Mouse (Mus musculus) thymus, adult 2 months (tissue): ENCODE measurements around the gene Gigyf2. TPM values are rescaled to one million over a fixed set of nuclear protein-coding genes. Genes with fewer than 3 reads are reported as not detected.

Source experiments
- DNase-seq: peaks from one replicate; pipeline ENCODE4 v3.0.0; 2021
- H3K27ac ChIP-seq: fragments of 200-500 bp; 2 replicates; pipeline ENCODE4 v1.5.1; 2012; ENCODE audit warnings: low read length, control low read depth; ENCODE audit not compliant: control insufficient read depth, insufficient read depth
- H3K27me3 ChIP-seq: fragments of 200-500 bp; 2 replicates; pipeline ENCODE4 v1.6.1; 2012; ENCODE audit warnings: mild to moderate bottlenecking, low read length, moderate library complexity, mixed read lengths; ENCODE audit not compliant: control insufficient read depth, insufficient read depth
- H3K36me3 ChIP-seq: fragments of 200-500 bp; 2 replicates; pipeline ENCODE4 v1.6.1; 2012; ENCODE audit warnings: mild to moderate bottlenecking, low read length, moderate library complexity; ENCODE audit not compliant: control insufficient read depth, insufficient read depth
- H3K4me1 ChIP-seq: fragments of 200-500 bp; replicated peaks from 2 replicates; pipeline ENCODE4 v1.6.1; 2012; ENCODE audit warnings: low read length; ENCODE audit not compliant: control insufficient read depth, insufficient read depth
- H3K4me3 ChIP-seq: fragments of 200-500 bp; 2 replicates; pipeline ENCODE4 v1.5.1; 2012; ENCODE audit warnings: mild to moderate bottlenecking, low read length, control low read depth, moderate library complexity; ENCODE audit not compliant: control insufficient read depth, insufficient read depth
- CTCF ChIP-seq: fragments of 200-500 bp; IDR thresholded peaks from 2 replicates; pipeline ENCODE4 v1.5.1; 2012; ENCODE audit warnings: mild to moderate bottlenecking, control low read depth, low read length, moderate library complexity, borderline replicate concordance; ENCODE audit not compliant: control insufficient read depth, poor library complexity, insufficient read depth; ENCODE audit errors: extremely low read depth
- POLR2A ChIP-seq: fragments of 200-500 bp; IDR thresholded peaks from 2 replicates; pipeline ENCODE4 v1.6.1; 2012; ENCODE audit warnings: mild to moderate bottlenecking, low read length, control low read depth, moderate library complexity; ENCODE audit not compliant: control insufficient read depth, poor library complexity, insufficient read depth; ENCODE audit errors: extremely low read depth
- WGBS: fragments of 180-500 bp; shearing (Covaris S2); methylation state at CpG from one replicate; pipeline ENCODE4 v1.1.7; 2018; 5-methylcytosine and 5-hydroxymethylcytosine counted together
- polyA plus RNA-seq: library from polyadenylated mRNA; depleted of rRNA; stranded (reverse); fragments of >200 nt; gene quantifications from 2 replicates; pipeline ENCODE4 v1.2.3, GENCODE M21; 2012

Gene Gigyf2
- polyA plus RNA-seq, 1 experiment: 47.3 TPM

DNA sequence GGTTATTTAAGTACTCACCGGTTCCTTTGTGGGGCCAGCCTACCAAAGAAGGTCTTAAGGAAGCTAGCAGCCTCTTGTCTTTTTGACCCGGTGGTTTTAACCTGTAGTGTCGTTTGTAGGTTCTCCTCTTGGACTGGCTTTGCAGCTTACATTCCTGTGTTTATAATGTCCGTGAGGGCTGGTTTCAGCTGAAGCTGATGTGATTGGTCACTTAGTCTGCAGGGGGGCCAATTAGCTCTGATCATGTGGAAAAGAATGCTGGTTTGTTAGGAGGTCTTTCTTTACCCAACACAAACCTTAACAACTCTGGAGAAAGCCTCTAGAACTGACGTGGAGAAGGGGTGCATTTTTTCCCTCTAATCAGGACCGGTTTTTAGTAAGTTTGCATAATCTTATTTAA is 67.8 kb downstream of the Gigyf2 start, which contains the start of gene Kcnj13:
TSS of gene Kcnj13 (minus strand) at position 136 of the 400 bp plus-strand sequence.
- Histone ChIP-seq H3K4me3 (no peak within 1 kb of the TSS), H3K27ac (no peak within 1 kb of the TSS), H3K27me3 (no peaks in the 10 kb centered on the region), H3K4me1 (no peaks in the 10 kb centered on the region), H3K36me3 (no peaks in the 10 kb centered on the region)
- no peak for DNase-seq
- TF ChIP-seq POLR2A (no peak), CTCF (no peak)
- 93% methylated on average over 6 of the region's 6 CpGs for WGBS

DNA sequence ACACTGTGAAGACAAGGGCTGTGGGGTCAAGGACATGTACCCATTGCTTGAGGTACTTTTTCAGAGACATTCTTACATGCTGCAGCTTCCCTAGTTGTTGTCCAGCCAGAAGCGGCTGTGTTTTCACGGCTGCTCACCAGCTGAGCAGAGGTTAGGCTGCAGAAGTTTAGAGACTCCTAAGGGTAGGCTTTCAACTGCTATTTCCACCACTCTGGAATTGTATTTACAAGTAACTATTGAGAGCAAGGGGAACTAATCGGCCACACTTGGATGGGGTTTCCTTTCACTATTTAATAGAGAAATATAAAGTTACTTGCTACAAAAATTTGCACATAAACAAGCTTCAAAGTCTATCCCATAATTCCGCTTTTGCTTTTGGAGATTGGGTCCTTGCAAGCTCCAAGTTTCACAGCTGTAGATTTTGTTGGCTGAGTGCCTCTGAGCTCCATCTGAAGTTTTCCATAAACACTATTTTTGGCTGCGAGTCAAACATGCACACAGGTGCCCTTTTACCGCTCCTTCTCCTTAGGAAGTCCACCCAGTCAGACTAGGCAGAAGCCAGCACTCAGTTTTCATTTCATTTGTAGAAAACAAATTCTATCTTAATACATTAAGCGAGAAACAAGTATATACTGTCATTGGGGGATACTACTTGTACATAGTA is 70.3 kb downstream of the Gigyf2 start:
- Histone ChIP-seq H3K4me3 (no peak overlapping the region), H3K4me1 (no peaks in the 10 kb centered on the region), H3K27me3 (no peaks in the 10 kb centered on the region), H3K36me3 (no peaks in the 10 kb centered on the region), H3K27ac (no peak overlapping the region)
- WGBS: 93% methylated on average over 7 of the region's 7 CpGs
- DNase-seq: no peak
- TF ChIP-seq POLR2A (no peak), CTCF (no peak)

DNA sequence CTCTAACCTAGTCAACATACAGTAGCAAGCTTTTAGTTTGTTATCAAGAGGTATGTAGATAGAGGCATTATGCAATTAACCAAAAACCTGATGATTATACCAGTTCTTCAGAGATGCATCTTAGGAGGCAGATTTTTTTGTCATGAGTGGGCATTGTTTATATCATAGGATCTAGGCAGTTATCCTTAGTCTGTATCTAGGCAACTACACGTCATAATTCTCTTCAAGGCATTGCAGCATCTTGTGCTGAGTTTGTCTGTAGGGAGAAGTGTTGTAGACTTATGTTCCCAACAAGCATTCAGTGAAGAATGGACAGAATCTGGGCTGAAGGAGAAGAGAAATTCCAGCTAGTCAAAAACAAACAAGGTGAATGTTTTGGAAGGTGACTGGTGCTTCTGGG is 77.9 kb downstream of the Gigyf2 start:
- no peaks in the 10 kb centered on the region for H3K4me1 ChIP-seq
- no peak overlapping the region for H3K27ac ChIP-seq
- H3K27me3 ChIP-seq: no peaks in the 10 kb centered on the region
- no peak for DNase-seq
- 96% methylated on average over 1 of the region's 1 CpGs for WGBS
- TF ChIP-seq CTCF: no peak
- no peak for TF ChIP-seq POLR2A
- no peak overlapping the region for H3K4me3 ChIP-seq
- H3K36me3 ChIP-seq: peaks cover 31% of the 10 kb centered on the region

DNA sequence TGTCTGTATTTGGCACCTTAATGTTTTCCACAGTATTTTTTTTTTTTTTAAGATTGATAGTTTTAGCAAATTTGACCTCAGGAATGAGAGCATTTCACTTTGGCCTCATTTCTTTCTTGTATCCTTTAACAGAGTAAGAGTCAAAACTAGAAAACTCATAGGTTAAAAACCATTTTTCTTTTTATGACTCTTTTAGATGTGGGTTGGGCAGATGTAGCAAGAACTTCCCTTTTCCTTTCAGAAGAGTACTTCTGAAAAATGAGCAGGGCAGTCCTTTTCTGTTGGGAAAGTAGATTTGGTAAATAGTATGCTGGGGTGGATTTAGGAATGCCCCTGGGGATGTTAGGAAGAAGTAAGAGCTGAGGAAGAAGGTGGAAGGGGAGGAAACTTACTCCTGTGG is 79.2 kb downstream of the Gigyf2 start:
- DNase-seq: no peak
- TF ChIP-seq POLR2A (no peak), CTCF (no peak)
- H3K27me3 ChIP-seq: no peaks in the 10 kb centered on the region
- H3K36me3 ChIP-seq: peaks cover 42% of the 10 kb centered on the region
- H3K4me1 ChIP-seq: no peaks in the 10 kb centered on the region
- H3K4me3 ChIP-seq: no peak overlapping the region
- H3K27ac ChIP-seq: no peak overlapping the region

DNA sequence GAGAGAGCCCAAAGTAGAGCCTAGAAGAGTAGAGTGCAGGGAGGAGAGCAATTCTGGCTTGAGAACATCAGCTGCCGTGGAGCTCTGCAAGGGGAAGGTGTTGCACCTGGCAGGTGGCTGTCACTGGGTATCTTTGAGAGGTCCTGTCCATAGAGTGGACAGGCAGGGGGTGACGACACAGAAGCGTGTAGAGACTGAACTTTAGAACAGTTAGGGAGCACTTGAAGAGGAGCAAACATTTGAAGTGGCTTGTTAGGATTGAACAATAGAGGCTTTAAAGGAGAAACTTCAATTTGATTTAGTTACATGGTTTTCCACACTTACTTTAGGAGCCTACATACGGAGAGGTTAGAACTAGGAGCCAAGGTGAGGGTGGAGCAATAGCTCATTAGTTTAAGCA is 82.6 kb downstream of the Gigyf2 start:
- Histone ChIP-seq H3K4me3 (no peak overlapping the region), H3K36me3 (peaks cover 61% of the 10 kb centered on the region), H3K27me3 (no peaks in the 10 kb centered on the region), H3K4me1 (no peaks in the 10 kb centered on the region), H3K27ac (no peak overlapping the region)
- no peak for DNase-seq
- WGBS: 97% methylated on average over 4 of the region's 4 CpGs
- no peak for TF ChIP-seq CTCF
- TF ChIP-seq POLR2A: no peak

DNA sequence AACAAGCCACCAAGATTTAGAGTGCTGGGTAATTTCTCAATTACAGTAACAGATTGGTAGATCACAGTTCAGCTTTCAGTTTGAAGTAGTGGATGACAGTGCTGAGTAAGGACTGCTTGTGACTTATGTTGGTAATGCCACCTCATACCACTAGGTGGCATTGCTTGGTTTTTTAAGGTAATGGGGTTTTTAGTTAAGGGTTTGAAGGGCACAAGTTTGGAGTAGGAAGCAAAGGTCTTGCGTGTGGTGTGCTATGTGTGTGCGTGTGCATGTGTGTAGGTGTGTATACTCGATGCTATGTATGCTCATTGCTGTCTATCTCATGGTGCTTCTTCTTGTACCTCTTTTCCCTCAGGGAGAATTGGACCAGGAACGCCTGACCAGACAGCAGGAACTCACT is 91.9 kb downstream of the Gigyf2 start:
- WGBS: 80% methylated on average over 4 of the region's 4 CpGs

DNA sequence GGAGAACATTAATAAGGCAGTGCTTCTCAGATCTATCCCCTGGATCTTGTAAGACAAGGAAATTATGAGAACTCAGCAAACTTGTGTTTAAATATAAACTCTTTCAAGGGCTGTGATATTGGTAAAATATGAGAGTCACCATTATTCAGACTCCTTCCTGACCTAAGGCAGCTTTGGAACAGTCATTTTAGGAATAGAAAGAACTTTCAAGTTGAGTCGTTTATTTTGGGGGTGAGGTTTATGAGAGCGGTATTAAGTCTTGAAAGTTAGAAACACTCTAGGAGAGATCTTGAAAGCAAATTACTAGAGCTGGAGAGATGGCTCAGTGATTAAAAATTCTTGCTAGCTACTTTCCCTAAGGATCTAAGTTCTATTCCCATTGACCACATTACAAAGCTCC is 108.3 kb downstream of the Gigyf2 start:
- H3K4me1 ChIP-seq: no peaks in the 10 kb centered on the region
- peaks cover 55% of the 10 kb centered on the region for H3K36me3 ChIP-seq
- DNase-seq: no peak
- no peaks in the 10 kb centered on the region for H3K27me3 ChIP-seq
- 97% methylated on average over 2 of the region's 2 CpGs for WGBS
- H3K4me3 ChIP-seq: no peak overlapping the region
- TF ChIP-seq POLR2A (no peak), CTCF (no peak)
- no peak overlapping the region for H3K27ac ChIP-seq

More for the DNA sequence above, 91.9 kb downstream of the Gigyf2 start:
- Histone ChIP-seq H3K27me3 (no peaks in the 10 kb centered on the region), H3K4me1 (no peaks in the 10 kb centered on the region), H3K27ac (no peak overlapping the region), H3K36me3 (peaks cover 29% of the 10 kb centered on the region), H3K4me3 (no peak overlapping the region)
- DNase-seq: peak; percentile 27
- no peak for TF ChIP-seq CTCF
- no peak for TF ChIP-seq POLR2A
